Mouse (Mus musculus) MEL (cell line): ENCODE results near the gene Sit1. TPM values are rescaled to one million over a fixed set of nuclear protein-coding genes. Genes with fewer than 3 reads are reported as not detected.
A peak's percentile ranks its signal among the peaks of the same experiment; 100 is the strongest.

ENCODE experiments used
- DNase-seq: peaks from one replicate; pipeline ENCODE4 v3.0.0; 2011; ENCODE audit warnings: low read depth, low spot score
- H3K27ac ChIP-seq: 2 replicates; pipeline ENCODE4 v1.5.1; 2012; ENCODE audit warnings: low read depth, mild to moderate bottlenecking, control low read depth, low read length, moderate library complexity; ENCODE audit not compliant: control insufficient read depth
- H3K27me3 ChIP-seq, 2 experiments: fragments of 150-350 bp in 1 of 2; sonication (generic) in 1 of 2; 2 replicates each; pipeline ENCODE4 v1.6.1; 2012; ENCODE audit warnings: low read length in 2 of 2, mild to moderate bottlenecking in 2 of 2, improper control_type of control experiment in 1 of 2, moderate library complexity in 1 of 2; ENCODE audit not compliant: insufficient read depth in 2 of 2, control insufficient read depth in 1 of 2
- H3K36me3 ChIP-seq, 2 experiments: 2 replicates each; pipeline ENCODE4 v1.6.1; 2012 to 2014; ENCODE audit warnings: low read length in 2 of 2, improper control_type of control experiment in 1 of 2, inconsistent platforms in 1 of 2, mild to moderate bottlenecking in 1 of 2; ENCODE audit not compliant: insufficient read depth in 2 of 2, control insufficient read depth in 1 of 2
- H3K4me1 ChIP-seq, 2 experiments: fragments of 150-350 bp in 1 of 2; sonication (generic) in 1 of 2; 2 replicates each; pipeline ENCODE4 v1.6.1; 2012; ENCODE audit warnings: low read length in 2 of 2, improper control_type of control experiment in 1 of 2, mild to moderate bottlenecking in 1 of 2; ENCODE audit not compliant: insufficient read depth in 2 of 2, control insufficient read depth in 1 of 2
- H3K4me3 ChIP-seq, 2 experiments: fragments of 150-350 bp in 1 of 2; sonication (generic) in 1 of 2; 2 replicates each; pipeline ENCODE4 v1.5.1; 2012; ENCODE audit warnings: low read depth in 2 of 2, low read length in 2 of 2, mild to moderate bottlenecking in 2 of 2, moderate library complexity in 2 of 2, control low read depth in 1 of 2, improper control_type of control experiment in 1 of 2; ENCODE audit not compliant: control insufficient read depth in 1 of 2, insufficient read depth in 1 of 2
- H3K79me2 ChIP-seq: 2 replicates; pipeline ENCODE4 v1.6.1; 2012; ENCODE audit warnings: mild to moderate bottlenecking, low read length, moderate library complexity; ENCODE audit not compliant: control insufficient read depth, poor library complexity, insufficient read depth
- H3K9ac ChIP-seq: 2 replicates; pipeline ENCODE4 v1.6.1; 2012; ENCODE audit warnings: low read depth, mild to moderate bottlenecking, control low read depth, low read length, moderate library complexity; ENCODE audit not compliant: control insufficient read depth, poor library complexity, severe bottlenecking
- H3K9me3 ChIP-seq: fragments of 150-350 bp; sonication (generic); replicated peaks from 2 replicates; pipeline ENCODE4 v1.6.1; 2012; ENCODE audit warnings: mild to moderate bottlenecking, low read length, improper control_type of control experiment, moderate library complexity; ENCODE audit not compliant: insufficient read depth
- CHD1 ChIP-seq: IDR thresholded peaks from 2 replicates; pipeline ENCODE4 v1.6.1; 2012; ENCODE audit warnings: low read depth, mild to moderate bottlenecking, inconsistent platforms, low read length, improper control_type of control experiment
- CTCF ChIP-seq, 3 experiments: IDR thresholded peaks in 2 of 3; conservative IDR thresholded peaks in 1 of 3; 2 replicates each; pipeline ENCODE4 v1.5.1; 2011 to 2012; ENCODE audit warnings: low read length in 3 of 3, low read depth in 2 of 3, mild to moderate bottlenecking in 2 of 3, improper control_type of control experiment in 1 of 3, inconsistent platforms in 1 of 3, mixed read lengths in 1 of 3, moderate library complexity in 1 of 3; ENCODE audit not compliant: control insufficient read depth in 1 of 3, insufficient read depth in 1 of 3, poor library complexity in 1 of 3, severe bottlenecking in 1 of 3
- ELF1 ChIP-seq: IDR thresholded peaks from 2 replicates; pipeline ENCODE4 v1.6.1; 2014; ENCODE audit warnings: low read depth, mild to moderate bottlenecking, inconsistent platforms, low read length, improper control_type of control experiment, moderate library complexity
- EP300 ChIP-seq, 2 experiments: IDR thresholded peaks; 2 replicates each; pipeline ENCODE4 v1.6.1; 2011; ENCODE audit warnings: improper control_type of control experiment in 2 of 2, low read length in 2 of 2, low read depth in 1 of 2, mild to moderate bottlenecking in 1 of 2
- GABPA ChIP-seq: IDR thresholded peaks from 2 replicates; pipeline ENCODE4 v1.6.1; 2012; ENCODE audit warnings: low read depth, mild to moderate bottlenecking, inconsistent platforms, low read length, improper control_type of control experiment, moderate library complexity
- GATA1 ChIP-seq: IDR thresholded peaks from 2 replicates; pipeline ENCODE4 v1.6.1; 2011; ENCODE audit warnings: low read depth, low read length, improper control_type of control experiment
- JUND ChIP-seq: IDR thresholded peaks from 2 replicates; pipeline ENCODE4 v1.6.1; 2011; ENCODE audit warnings: low read depth, mild to moderate bottlenecking, improper control_type of control experiment, low read length
- MEF2A ChIP-seq: IDR thresholded peaks from 2 replicates; pipeline ENCODE4 v1.6.1; 2014; ENCODE audit warnings: low read depth, mild to moderate bottlenecking, inconsistent platforms, low read length, improper control_type of control experiment; ENCODE audit not compliant: poor library complexity, insufficient replicate concordance, severe bottlenecking; ENCODE audit errors: extremely low read depth
- MYB ChIP-seq: IDR thresholded peaks from 2 replicates; pipeline ENCODE4 v1.6.1; 2011; ENCODE audit warnings: mild to moderate bottlenecking, low read depth, low read length, improper control_type of control experiment
- MYC ChIP-seq: IDR thresholded peaks from 2 replicates; pipeline ENCODE4 v1.6.1; 2011; ENCODE audit warnings: low read depth, mild to moderate bottlenecking, low read length, improper control_type of control experiment, moderate library complexity
- POLR2A ChIP-seq, 2 experiments: IDR thresholded peaks; 2 replicates each; pipeline ENCODE4 v1.6.1; 2011 to 2012; ENCODE audit warnings: low read length in 2 of 2, mild to moderate bottlenecking in 2 of 2, control low read depth in 1 of 2, improper control_type of control experiment in 1 of 2, low read depth in 1 of 2, moderate library complexity in 1 of 2; ENCODE audit not compliant: control insufficient read depth in 1 of 2, insufficient read depth in 1 of 2, poor library complexity in 1 of 2
- POLR2AphosphoS5 ChIP-seq: IDR thresholded peaks from 2 replicates; pipeline ENCODE4 v1.6.1; 2012; ENCODE audit warnings: low read depth, borderline replicate concordance, mild to moderate bottlenecking, inconsistent platforms, low read length, moderate library complexity, mixed read lengths
- RAD21 ChIP-seq: IDR thresholded peaks from 2 replicates; pipeline ENCODE4 v1.6.1; 2011; ENCODE audit warnings: mild to moderate bottlenecking, low read depth, low read length, improper control_type of control experiment
- RCOR1 ChIP-seq: IDR thresholded peaks from 2 replicates; pipeline ENCODE4 v1.6.1; 2012; ENCODE audit warnings: low read depth, mild to moderate bottlenecking, inconsistent platforms, low read length, improper control_type of control experiment
- SIN3A ChIP-seq: IDR thresholded peaks from 2 replicates; pipeline ENCODE4 v1.6.1; 2012; ENCODE audit warnings: low read length, improper control_type of control experiment, inconsistent platforms
- SMC3 ChIP-seq: IDR thresholded peaks from 2 replicates; pipeline ENCODE4 v1.6.1; 2011; ENCODE audit warnings: low read depth, low read length, improper control_type of control experiment
- TAL1 ChIP-seq: IDR thresholded peaks from 2 replicates; pipeline ENCODE4 v1.6.1; 2012; ENCODE audit warnings: mild to moderate bottlenecking, inconsistent platforms, low read length, moderate library complexity, mixed read lengths
- TBP ChIP-seq: IDR thresholded peaks from 2 replicates; pipeline ENCODE4 v1.8.0; 2011; ENCODE audit warnings: low read depth, low read length, improper control_type of control experiment
- TCF12 ChIP-seq: IDR thresholded peaks from 2 replicates; pipeline ENCODE4 v1.6.1; 2014; ENCODE audit warnings: low read depth, mild to moderate bottlenecking, inconsistent platforms, low read length, improper control_type of control experiment, moderate library complexity
- UBTF ChIP-seq: IDR thresholded peaks from 2 replicates; pipeline ENCODE4 v1.6.1; 2012; ENCODE audit warnings: low read depth, mild to moderate bottlenecking, inconsistent platforms, low read length, improper control_type of control experiment, moderate library complexity, borderline replicate concordance; ENCODE audit not compliant: insufficient read depth
- USF2 ChIP-seq, 2 experiments: IDR thresholded peaks; 2 replicates each; pipeline ENCODE4 v1.6.1; 2011 to 2012; ENCODE audit warnings: improper control_type of control experiment in 2 of 2, low read length in 2 of 2, borderline replicate concordance in 1 of 2, inconsistent platforms in 1 of 2, low read depth in 1 of 2, mild to moderate bottlenecking in 1 of 2; ENCODE audit not compliant: insufficient read depth in 1 of 2
- ZKSCAN1 ChIP-seq: IDR thresholded peaks from 2 replicates; pipeline ENCODE4 v1.6.1; 2012; ENCODE audit warnings: low read depth, mild to moderate bottlenecking, inconsistent platforms, low read length, improper control_type of control experiment, moderate library complexity
- ZNF384 ChIP-seq: IDR thresholded peaks from 2 replicates; pipeline ENCODE4 v1.6.1; 2012; ENCODE audit warnings: low read depth, mild to moderate bottlenecking, inconsistent platforms, low read length, improper control_type of control experiment
- polyA plus RNA-seq, 2 experiments: library from polyadenylated mRNA; stranded (reverse) in 1 of 2; unstranded in 1 of 2; fragments of >175 nt in 1 of 2; fragments of >200 nt in 1 of 2; gene quantifications; 2 replicates each; pipeline versions ENCODE4 v1.2.1 to v1.2.4; 2012; ENCODE audit warnings: low replicate concordance in 2 of 2, low read depth in 1 of 2; ENCODE audit not compliant: insufficient read length in 2 of 2, insufficient read depth in 1 of 2, missing spikeins in 1 of 2
- total RNA-seq: library from RNA; depleted of rRNA; stranded (reverse); fragments of 300-350 nt; gene quantifications from 2 replicates; pipeline ENCODE4 v1.2.3, GENCODE M21; 2012

Gene Sit1
- total and polyA plus RNA-seq, 3 experiments, result 0.06 to 0.08 TPM; not detected in 1

DNA sequence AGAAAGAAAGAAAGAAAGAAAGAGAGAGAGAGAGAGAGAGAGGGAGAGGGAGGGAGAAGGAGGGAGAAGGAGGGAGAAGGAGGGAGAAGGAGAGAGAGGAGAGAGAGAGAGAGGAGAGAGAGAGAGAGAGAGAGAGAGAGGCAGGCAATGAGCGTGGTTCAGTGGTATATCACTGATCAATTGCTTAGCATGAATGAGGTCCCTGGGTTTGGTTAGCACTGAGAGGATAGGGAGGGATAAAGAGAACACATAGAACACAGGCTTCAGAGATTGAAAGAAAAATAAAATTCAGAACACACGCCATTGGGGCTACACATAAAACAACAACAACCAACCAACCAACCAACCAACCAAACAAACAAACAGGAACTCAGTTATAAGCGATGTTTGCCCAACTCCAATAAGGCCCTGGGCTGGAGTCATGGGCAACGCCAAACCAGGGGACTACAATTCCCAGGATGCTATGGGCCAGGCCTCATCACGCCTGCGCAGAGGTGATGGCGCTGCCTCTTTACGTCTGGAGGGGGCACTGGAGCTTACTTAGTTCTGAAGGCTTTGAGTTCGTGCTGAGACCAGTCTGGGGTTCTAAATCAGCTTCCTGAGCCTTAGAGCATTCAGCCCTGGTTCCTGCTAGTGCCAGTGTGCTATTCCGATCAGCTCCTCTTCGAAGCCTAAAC, 5.5 kb downstream of the Sit1 start (continued):
- TF ChIP-seq MYB (no peak), RCOR1 (no peak), ZNF384 (no peak), CTCF (IDR thresholded peaks at IDR 0.05 in 2 of 3, conservative IDR thresholded peaks at IDR 0.05 in 1 of 3; ENCODE audit: control insufficient read depth in 1 of 3, insufficient read depth in 1 of 3, low read depth in 2 of 3, low read length in 3 of 3, poor library complexity in 1 of 3, severe bottlenecking in 1 of 3) (peak; percentile 41 to 60 (median 51)), TBP (peak; percentile 61; the same call in 1 of the 2 replicates), MEF2A (no peak), USF2 (IDR thresholded peaks at IDR 0.05; ENCODE audit: borderline replicate concordance in 1 of 2, insufficient read depth in 1 of 2, low read depth in 1 of 2, low read length in 2 of 2) (no peak), SMC3 (peak; percentile 20; the same call in 1 of the 2 replicates), MYC (peak; percentile 9; the same call in 1 of the 2 replicates), POLR2A (IDR thresholded peaks at IDR 0.05; ENCODE audit: control insufficient read depth in 1 of 2, insufficient read depth in 1 of 2, low read depth in 1 of 2, low read length in 2 of 2, poor library complexity in 1 of 2) (peak in 1 of 2 experiments; percentile 83; a peak in 2 of 4 replicates), ZKSCAN1 (no peak)

DNA sequence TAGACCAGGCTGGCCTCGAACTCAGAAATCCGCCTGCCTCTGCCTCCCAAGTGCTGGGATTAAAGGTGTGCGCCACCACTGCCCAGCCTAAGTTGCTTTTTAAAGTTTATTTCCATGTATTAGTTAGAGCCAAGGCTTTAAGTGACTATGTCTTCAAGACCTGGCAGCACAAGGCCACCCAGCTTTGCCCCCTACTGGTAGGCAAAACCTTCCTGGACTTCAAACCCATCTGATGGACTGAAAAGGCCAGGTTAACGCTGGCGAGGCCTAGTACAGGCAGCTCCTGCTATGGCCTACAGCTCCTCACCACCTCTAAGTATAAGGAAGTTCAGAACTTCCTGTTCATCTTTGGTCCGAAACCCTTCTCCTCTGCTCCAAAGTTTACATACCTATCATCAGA, 6.9 kb downstream of the Sit1 start:
- H3K4me1 ChIP-seq, result peaks cover 0 to 6% of the 10 kb centered on the region in 2 experiments; a peak in 2 of 4 replicates
- peak; percentile 47 for DNase-seq
- H3K36me3 ChIP-seq, result peaks cover 0 to 1% of the 10 kb centered on the region in 2 experiments; a peak in 1 of 4 replicates
- H3K9me3 ChIP-seq, result no peaks in the 10 kb centered on the region
- H3K27me3 ChIP-seq, result no peaks in the 10 kb centered on the region
- H3K9ac ChIP-seq, result no peak overlapping the region
- TF ChIP-seq CTCF (IDR thresholded peaks at IDR 0.05 in 2 of 3, conservative IDR thresholded peaks at IDR 0.05 in 1 of 3; ENCODE audit: control insufficient read depth in 1 of 3, insufficient read depth in 1 of 3, low read depth in 2 of 3, low read length in 3 of 3, poor library complexity in 1 of 3, severe bottlenecking in 1 of 3), result peak in 2 of 3 experiments; percentile 31 to 42; a peak in 5 of 6 replicates
- TF ChIP-seq SMC3, result 0 out of 2 replicates have a peak, but pooled peaks have one; percentile 27
- no peak for TF ChIP-seq MYC
- no peak overlapping the region for H3K4me3 ChIP-seq
- no peak overlapping the region for H3K27ac ChIP-seq
- H3K79me2 ChIP-seq, result no peaks in the 10 kb centered on the region

GRCm38 (mm10) chr4:43473636-43474035, 9.9 kb downstream of the Sit1 start:
- Histone ChIP-seq H3K9me3 (no peaks in the 10 kb centered on the region), H3K36me3 (no peaks in the 10 kb centered on the region), H3K4me3 (no peak overlapping the region), H3K27me3 (no peaks in the 10 kb centered on the region), H3K4me1 (peaks cover 0 to 4% of the 10 kb centered on the region in 2 experiments; a peak in 2 of 4 replicates), H3K79me2 (no peaks in the 10 kb centered on the region), H3K9ac (no peak overlapping the region), H3K27ac (no peak overlapping the region)
- no peak for TF ChIP-seq EP300 (IDR thresholded peaks at IDR 0.05; ENCODE audit: low read depth in 1 of 2, low read length in 2 of 2)
- TF ChIP-seq GATA1, result no peak
- TF ChIP-seq RAD21, result no peak
- TF ChIP-seq UBTF, result no peak
- no peak for TF ChIP-seq GABPA
- no peak for TF ChIP-seq MYB
- no peak for TF ChIP-seq MYC
- no peak for TF ChIP-seq ELF1
- no peak for TF ChIP-seq POLR2AphosphoS5
- TF ChIP-seq JUND, result no peak
- TF ChIP-seq SIN3A, result no peak
- no peak for TF ChIP-seq TAL1
- no peak for TF ChIP-seq CHD1
- TF ChIP-seq USF2 (IDR thresholded peaks at IDR 0.05; ENCODE audit: borderline replicate concordance in 1 of 2, insufficient read depth in 1 of 2, low read depth in 1 of 2, low read length in 2 of 2), result no peak
- TF ChIP-seq TCF12, result no peak
- no peak for TF ChIP-seq SMC3
- TF ChIP-seq CTCF (IDR thresholded peaks at IDR 0.05 in 2 of 3, conservative IDR thresholded peaks at IDR 0.05 in 1 of 3; ENCODE audit: control insufficient read depth in 1 of 3, insufficient read depth in 1 of 3, low read depth in 2 of 3, low read length in 3 of 3, poor library complexity in 1 of 3, severe bottlenecking in 1 of 3), result no peak
- no peak for DNase-seq
